Mouse (Mus musculus) forelimb bud, embryonic 11.5 days (tissue): ENCODE data around the gene Tmtc1.

Experiments
- DNase-seq: peaks from one replicate; pipeline ENCODE4 v3.0.0-alpha.2; 2012; ENCODE audit warnings: low read depth, low spot score

Tmtc1 gene

DNA sequence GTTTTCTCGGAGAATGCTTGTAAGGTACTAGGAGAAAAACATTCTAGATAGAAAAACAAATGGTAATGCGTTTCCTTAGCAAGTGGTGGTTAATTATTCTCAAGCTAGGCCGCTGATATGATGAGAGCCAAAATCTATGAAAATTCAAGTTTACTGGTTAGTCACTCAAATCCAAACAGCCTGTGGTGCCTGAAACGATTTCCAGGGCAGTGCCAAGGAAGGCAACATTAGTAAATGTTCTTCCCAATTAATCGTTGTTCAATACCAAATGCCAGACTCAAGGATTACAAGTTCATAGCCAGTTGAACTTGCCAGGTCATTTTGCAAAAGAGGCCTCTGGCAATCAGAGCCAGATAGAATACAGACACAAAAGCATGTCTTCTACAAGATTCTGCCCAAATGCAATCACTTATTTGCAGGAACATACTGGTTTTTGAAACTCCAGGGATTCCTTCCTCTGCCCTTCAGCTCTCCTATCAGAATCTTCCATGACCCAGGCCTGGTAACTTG lies 128.6 kb downstream of the Tmtc1 start:
- DNase-seq, result no peak

GRCm38 (mm10) chr6:148315106-148315505 lies 129.1 kb downstream of the Tmtc1 start:
- DNase-seq, result no peak

DNA sequence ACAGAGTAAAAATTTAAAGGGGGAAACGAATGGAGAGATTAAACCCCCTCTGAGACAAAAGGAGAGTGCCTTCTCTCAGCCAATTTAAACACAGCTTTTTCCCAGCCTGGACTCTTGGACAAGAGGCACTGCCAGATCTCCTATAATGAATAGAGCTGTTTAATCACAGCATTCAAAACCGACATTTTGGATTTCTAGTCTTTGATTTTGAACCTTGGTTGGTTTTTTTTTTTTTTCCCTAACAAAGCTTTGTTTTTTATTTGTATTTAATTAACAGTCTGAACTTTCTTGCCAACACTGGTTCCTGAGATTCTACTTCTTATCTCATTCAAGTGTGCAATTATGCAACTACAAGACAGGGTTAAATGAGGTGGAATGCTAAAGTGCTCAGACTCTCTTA lies 133.2 kb downstream of the Tmtc1 start:
- no peak for DNase-seq

GRCm38 (mm10) chr6:148305821-148306220 lies 138.4 kb downstream of the Tmtc1 start:
- DNase-seq, result no peak

GRCm38 (mm10) chr6:148305191-148305590 lies 139.0 kb downstream of the Tmtc1 start:
- no peak for DNase-seq

DNA sequence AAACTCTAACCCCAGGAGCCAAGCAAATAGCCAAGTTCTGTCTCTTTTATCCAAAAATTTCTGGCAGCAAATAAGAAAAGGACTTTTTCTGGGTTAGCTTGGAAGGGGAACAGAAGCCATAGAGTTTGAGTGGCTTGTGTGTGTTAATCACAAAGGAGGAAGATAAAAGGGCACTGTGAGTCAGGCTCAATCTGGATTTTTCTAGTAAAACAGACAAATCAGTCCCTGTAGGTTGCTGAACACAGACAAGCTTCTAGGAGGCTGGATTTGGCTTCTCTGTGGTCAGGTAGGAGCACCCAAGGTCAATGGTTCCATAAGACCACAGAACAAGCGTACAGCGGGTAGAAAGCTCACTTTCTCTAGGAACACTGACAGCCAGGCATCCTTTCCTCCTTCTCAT lies 141.9 kb downstream of the Tmtc1 start:
- DNase-seq, result no peak

DNA sequence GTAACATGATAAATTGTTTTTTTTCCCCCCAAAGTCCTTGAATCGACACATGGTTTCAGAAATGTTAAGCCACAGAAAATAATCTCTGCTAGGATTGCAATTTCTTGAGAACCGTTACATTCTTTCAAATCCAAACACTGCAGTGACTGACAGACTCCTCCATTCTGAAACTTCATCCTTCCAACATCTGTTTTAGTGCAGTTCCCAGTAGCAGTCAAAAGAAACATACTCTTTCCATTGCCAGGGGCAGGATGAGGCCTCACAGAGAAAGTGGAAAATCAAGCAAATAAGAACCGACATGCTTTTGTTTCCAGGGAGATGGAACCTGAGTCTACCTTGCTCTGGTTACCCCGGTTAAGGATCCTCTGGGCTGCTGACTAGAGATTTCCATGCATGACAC lies 147.1 kb downstream of the Tmtc1 start:
- peak; percentile 32 for DNase-seq

DNA sequence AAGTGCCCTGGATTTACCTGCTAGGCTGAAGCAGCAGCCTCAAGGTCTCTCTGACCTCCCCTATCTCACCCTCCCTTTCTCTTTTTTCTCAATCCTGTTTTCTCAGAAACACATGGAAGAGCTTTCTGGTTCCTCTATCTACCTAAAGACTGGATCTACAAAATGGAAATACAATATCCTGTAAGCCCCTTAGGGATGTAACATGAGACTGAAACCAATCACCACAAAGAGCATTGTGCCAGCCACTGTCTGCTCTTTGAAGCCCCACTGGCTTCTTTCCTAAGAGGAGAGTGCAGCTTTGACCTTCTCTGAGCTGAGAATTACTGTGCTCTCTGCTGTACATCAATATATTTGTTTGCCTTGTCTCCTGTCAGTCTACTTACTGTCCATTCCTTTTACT lies 147.8 kb downstream of the Tmtc1 start:
- DNase-seq, result no peak

GRCm38 (mm10) chr6:148294506-148294905 lies 149.7 kb downstream of the Tmtc1 start:
- no peak for DNase-seq

- no peak for DNase-seq
These were observed 153.3 kb downstream of the Tmtc1 start for GRCm38 (mm10) chr6:148290865-148291264.

DNA sequence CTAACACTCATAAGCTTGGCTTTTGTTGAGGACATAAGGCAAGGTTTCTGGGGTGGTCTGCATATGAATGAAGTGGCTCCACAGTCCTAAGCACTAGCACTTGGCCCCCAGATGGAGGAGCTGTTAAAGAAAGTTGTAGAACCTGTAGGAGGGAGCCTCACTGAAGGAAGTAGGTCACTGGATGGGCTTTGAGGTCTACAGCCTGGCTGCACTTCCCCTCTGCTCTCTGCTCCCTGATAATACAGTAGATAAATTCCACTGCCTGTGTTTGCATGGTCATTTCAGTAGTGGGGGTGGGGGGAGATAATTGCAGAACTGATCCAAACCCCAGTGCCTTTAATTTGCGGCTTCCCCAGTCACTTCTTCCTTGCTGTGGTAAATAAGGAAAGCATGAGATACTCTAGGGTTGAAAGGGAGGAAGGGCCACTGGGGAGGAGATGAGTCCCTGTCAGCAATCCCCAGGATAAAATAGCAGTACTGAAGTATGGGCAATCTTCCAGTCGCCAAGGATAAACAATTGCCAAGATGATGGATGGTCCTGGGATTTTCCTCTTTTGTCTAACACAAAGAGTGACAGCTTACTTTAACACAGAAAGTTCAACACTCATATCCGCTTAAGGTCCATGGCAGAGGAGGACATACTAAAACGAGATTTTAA lies 160.8 kb downstream of the Tmtc1 start:
- DNase-seq, result no peak

DNA sequence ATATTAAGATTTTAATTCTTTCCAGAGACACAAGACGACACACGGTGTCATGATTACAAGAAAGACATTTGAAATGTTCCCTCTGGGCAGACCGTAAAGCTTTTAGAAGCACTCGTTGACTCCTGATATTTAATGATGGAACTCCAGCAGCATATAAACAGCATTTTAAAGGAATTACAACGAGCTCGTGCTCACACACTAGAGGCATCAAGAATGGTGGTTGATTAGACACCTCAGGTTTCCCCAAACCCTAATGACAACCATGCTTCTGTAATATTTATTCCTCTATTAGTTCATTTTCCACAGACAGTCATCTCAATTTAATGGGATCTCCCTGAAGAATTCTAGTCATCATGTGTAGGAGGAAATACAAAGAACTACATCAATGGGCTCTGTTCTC lies 164.9 kb downstream of the Tmtc1 start:
- DNase-seq, result peak; percentile 11

DNA sequence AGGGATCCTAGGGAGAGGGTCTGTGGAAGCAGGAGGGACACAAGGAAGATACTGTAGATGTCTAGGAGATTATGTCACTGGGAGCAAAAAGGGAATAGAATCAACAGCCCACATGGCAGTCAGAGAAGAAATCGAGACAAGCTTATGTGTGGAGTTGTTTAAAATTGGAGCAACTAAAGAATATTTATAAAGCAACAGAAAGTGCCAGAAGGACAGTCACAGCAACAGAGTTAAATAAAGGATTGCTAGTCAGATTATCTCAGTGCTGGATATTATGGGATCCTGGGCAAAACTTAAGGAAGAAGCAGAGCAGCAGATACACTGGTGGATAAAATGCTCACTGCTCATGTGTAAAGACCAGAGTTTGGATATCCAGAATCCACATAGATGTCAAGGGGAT lies 167.8 kb downstream of the Tmtc1 start:
- no peak for DNase-seq

DNA sequence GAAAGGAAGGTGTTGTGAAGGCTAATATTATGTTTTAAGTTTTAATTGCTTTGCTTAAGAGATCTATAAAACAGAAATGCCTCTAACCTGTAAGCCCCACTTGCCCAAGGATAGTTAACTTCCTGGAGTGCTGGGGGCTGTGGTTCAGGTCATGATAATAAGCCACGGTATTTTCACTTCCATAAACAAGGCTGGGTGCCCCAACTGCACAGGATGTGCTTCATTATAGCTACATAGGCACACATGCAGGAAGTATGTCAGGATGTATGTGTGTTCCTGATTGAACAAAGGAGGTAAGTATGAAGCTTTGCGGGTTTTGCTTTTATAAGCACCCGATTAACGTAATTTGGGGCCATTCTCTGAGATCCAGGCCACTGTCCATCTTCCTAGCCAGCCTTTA lies 169.1 kb downstream of the Tmtc1 start:
- no peak for DNase-seq

DNA sequence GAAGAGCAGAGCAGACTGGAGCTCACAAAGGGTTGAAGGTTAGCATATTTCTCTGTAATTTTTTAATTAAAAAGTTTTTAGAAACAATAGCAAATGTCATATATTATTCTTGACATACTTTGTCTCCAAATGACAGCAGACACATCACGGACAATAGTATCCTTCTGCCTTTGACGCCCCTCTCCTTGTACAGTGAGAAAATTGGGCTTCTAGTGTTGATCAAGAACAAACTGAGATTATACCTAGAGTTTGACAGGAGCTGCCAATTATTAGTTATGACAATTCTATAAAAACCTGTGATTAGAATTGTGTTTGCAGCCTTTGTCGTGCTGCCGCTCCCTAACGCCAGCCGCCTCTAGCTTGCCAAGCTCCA lies 183.5 kb downstream of the Tmtc1 start:
- DNase-seq, result no peak

- peak; percentile 34 for DNase-seq
These were observed 184.0 kb downstream of the Tmtc1 start for GRCm38 (mm10) chr6:148259979-148260728.

DNA sequence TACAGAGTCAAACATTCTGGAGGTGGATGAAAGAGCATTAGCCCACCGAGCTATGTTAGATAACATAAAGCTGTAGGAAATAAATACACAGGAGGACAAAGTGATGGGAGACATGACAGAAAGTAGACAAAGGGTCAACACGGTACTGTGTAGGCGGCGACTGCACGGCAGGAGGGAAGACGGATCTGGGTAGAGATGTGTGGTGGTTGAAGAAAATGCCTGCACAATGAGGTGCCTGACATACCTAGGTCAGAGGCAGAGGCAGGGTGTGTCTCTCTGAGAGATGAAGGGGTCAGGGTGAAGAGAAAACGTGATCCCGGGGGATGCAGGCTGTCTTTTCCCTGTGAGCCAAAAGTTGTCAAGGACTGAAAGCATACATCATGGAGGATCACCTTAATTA lies 185.1 kb downstream of the Tmtc1 start:
- DNase-seq, result no peak

- no peak for DNase-seq
These were observed 186.4 kb downstream of the Tmtc1 start for GRCm38 (mm10) chr6:148257805-148258204.

- DNase-seq, result no peak
These were observed 188.1 kb downstream of the Tmtc1 start for GRCm38 (mm10) chr6:148256109-148256508.

- no peak for DNase-seq
These were observed 188.7 kb downstream of the Tmtc1 start for GRCm38 (mm10) chr6:148255395-148256053.

GRCm38 (mm10) chr6:148249221-148249620 lies 195.0 kb downstream of the Tmtc1 start:
- no peak for DNase-seq

GRCm38 (mm10) chr6:148248625-148249024 lies 195.6 kb downstream of the Tmtc1 start:
- DNase-seq, result peak; percentile 57

- DNase-seq, result no peak
These were observed 197.6 kb downstream of the Tmtc1 start for GRCm38 (mm10) chr6:148246544-148246943.
